Mouse (Mus musculus) intestine, embryonic 16.5 days (tissue): ENCODE measurements around the gene Rcn2. TPM values are rescaled to one million over a fixed set of nuclear protein-coding genes. Genes with fewer than 3 reads are reported as not detected.
"Not testable (repeated sequence)": the region's sequence is repeated elsewhere in the genome, so short reads cannot be mapped to it uniquely, and the experiment has no call there.

ENCODE experiments used
- ATAC-seq: fragments of 200-750 bp; cut with Nextera tagmentation; 2 replicates; pipeline ENCODE4 v1.8.0; 2017; ENCODE audit warnings: moderate TSS enrichment, moderate library complexity
- H3K27ac ChIP-seq: fragments of 300-500 bp; sonication (generic); 2 replicates; pipeline ENCODE4 v1.5.1; 2014; ENCODE audit warnings: mild to moderate bottlenecking, low read length
- H3K27me3 ChIP-seq: fragments of 300-500 bp; sonication (generic); replicated peaks from 2 replicates; pipeline ENCODE4 v1.6.1; 2014; ENCODE audit warnings: low read length, control low read depth, mixed read lengths; ENCODE audit not compliant: control insufficient read depth, insufficient read depth
- H3K36me3 ChIP-seq: fragments of 300-500 bp; sonication (generic); 2 replicates; pipeline ENCODE4 v1.6.1; 2014; ENCODE audit warnings: low read length, control low read depth; ENCODE audit not compliant: control insufficient read depth, insufficient read depth
- H3K4me1 ChIP-seq: fragments of 300-500 bp; sonication (generic); 2 replicates; pipeline ENCODE4 v1.6.1; 2014; ENCODE audit warnings: low read length, control low read depth, mixed read lengths; ENCODE audit not compliant: control insufficient read depth, insufficient read depth
- H3K4me2 ChIP-seq: fragments of 300-500 bp; sonication (generic); 2 replicates; pipeline ENCODE4 v1.6.1; 2014; ENCODE audit warnings: low read depth, low read length, control low read depth
- H3K4me3 ChIP-seq: fragments of 300-500 bp; sonication (generic); 2 replicates; pipeline ENCODE4 v1.5.1; 2014; ENCODE audit warnings: mild to moderate bottlenecking, low read length
- H3K9ac ChIP-seq: fragments of 300-500 bp; sonication (generic); 2 replicates; pipeline ENCODE4 v1.6.1; 2014; ENCODE audit warnings: low read depth, low read length
- H3K9me3 ChIP-seq: fragments of 300-500 bp; sonication (generic); 2 replicates; pipeline ENCODE4 v1.6.1; 2016; ENCODE audit warnings: low read length, control low read depth; ENCODE audit not compliant: control insufficient read depth
- WGBS: fragments of 180-500 bp; shearing (Covaris S2); extraction: QIAGEN DNeasy Blood & Tissue Kit; methylation state at CpG from one replicate; pipeline ENCODE4 v1.1.7; 2014; 5-methylcytosine and 5-hydroxymethylcytosine counted together
- polyA plus RNA-seq: library from polyadenylated mRNA; unstranded; fragments of >200 nt; fragmentation: Nextera tagmentation; extraction: Ambion mirVana; gene quantifications from 2 replicates; pipeline ENCODE4 v1.2.1, GENCODE M21; 2015

Rcn2 gene
- 128 and 136 TPM in 2 replicates for polyA plus RNA-seq

GRCm38 (mm10) chr9:56041372-56042180 is at the start of gene Rcn2:
TSS of gene Rcn2 (plus strand) at chr9:56041845.
- ATAC-seq = peak; percentile 100
- H3K9ac ChIP-seq = peak within 1 kb of the TSS; percentile 83
- H3K4me2 ChIP-seq = peak within 1 kb of the TSS; percentile 53
- peak within 1 kb of the TSS; percentile 79 for H3K4me3 ChIP-seq
- no peaks in the 10 kb centered on the region for H3K9me3 ChIP-seq
- no peaks in the 10 kb centered on the region for H3K27me3 ChIP-seq
- peak within 1 kb of the TSS; percentile 81 for H3K27ac ChIP-seq
- H3K4me1 ChIP-seq = 0 out of 2 replicates have a peak, but pooled peaks cover 2% of the 10 kb centered on the region
- under 1% methylated on average over 49 of the region's 49 CpGs for WGBS
- peaks cover 5% of the 10 kb centered on the region; the same call in 1 of the 2 replicates for H3K36me3 ChIP-seq

DNA sequence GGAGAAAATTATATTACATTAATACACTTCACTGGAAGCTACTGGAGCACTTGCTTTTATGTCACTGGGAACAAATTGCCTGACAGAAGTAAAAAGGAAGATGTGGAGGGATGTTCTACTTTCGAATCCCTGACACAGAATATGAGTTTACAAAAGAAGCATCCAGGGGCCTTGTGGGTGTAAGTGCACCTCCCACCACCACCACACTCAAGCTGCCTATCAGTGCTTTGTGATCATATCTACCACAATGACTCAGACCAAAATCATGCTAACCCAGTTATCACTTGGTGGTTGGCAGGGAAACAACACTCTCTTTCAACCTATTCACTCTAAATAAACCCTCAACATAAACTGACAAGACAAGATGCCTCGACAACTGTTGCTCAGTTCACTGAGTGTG is 37.0 kb upstream of the Rcn2 start:
- H3K27me3 ChIP-seq, H3K9ac ChIP-seq, H3K36me3 ChIP-seq, H3K27ac ChIP-seq, H3K9me3 ChIP-seq, H3K4me2 ChIP-seq, ATAC-seq, H3K4me3 ChIP-seq, H3K4me1 ChIP-seq: not testable (repeated sequence)
- WGBS = no CpG with 5 or more reads among the region's 2 CpGs

DNA sequence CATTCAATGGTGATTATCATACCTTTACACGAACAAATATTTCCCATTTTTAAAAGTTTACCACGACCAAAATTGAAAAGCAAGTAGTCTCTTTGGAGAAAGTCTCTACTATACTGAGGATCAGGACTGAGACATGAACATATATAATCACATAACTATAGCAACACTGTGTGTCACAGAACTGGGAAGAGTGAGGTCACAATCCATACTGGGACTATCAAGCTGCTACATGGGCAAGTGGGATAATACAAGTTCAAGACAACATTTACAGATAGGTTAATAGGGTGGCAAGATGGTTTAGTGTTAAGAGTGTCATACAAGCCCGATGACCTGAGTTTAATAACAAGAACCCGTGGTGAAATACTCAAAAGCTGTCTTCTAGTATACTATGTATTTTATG is 31.2 kb upstream of the Rcn2 start, which contains the start of gene 4930563M21Rik:
TSS of gene 4930563M21Rik (minus strand) at position 101 of the 400 bp plus-strand sequence.
- H3K4me2 ChIP-seq = no peak within 1 kb of the TSS
- H3K4me3 ChIP-seq = no peak within 1 kb of the TSS
- no peak within 1 kb of the TSS for H3K27ac ChIP-seq
- H3K9ac ChIP-seq = no peak within 1 kb of the TSS
- 80% methylated on average over 4 of the region's 4 CpGs for WGBS
- H3K36me3 ChIP-seq = no peaks in the 10 kb centered on the region
- no peaks in the 10 kb centered on the region for H3K27me3 ChIP-seq
- ATAC-seq = no peak
- no peaks in the 10 kb centered on the region for H3K4me1 ChIP-seq
- no peaks in the 10 kb centered on the region for H3K9me3 ChIP-seq

DNA sequence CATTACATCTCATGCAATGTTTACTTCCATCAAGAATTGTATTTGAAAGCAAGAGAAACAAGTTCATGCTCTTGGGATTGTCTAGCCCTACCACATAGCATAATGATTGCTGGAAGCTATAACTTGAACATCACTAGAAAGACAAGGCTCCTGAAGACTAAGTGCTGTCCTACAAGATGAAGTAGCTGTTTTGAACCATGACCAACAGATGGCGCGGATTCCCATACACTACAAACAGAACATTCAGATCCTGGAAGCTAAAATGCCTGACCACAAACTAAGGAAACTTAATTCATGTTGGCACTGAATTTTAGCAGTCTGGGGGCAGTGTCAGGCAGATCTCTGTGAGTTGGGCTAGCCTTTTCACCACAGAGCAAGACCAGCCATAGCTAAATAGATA is 16.9 kb upstream of the Rcn2 start:
- H3K4me1 ChIP-seq = no peaks in the 10 kb centered on the region
- H3K9me3 ChIP-seq = no peaks in the 10 kb centered on the region
- 47% methylated on average over 2 of the region's 2 CpGs for WGBS
- no peak for ATAC-seq
- H3K4me2 ChIP-seq = no peak overlapping the region
- no peak overlapping the region for H3K9ac ChIP-seq
- no peak overlapping the region for H3K27ac ChIP-seq
- no peak overlapping the region for H3K4me3 ChIP-seq
- no peaks in the 10 kb centered on the region for H3K27me3 ChIP-seq
- H3K36me3 ChIP-seq = no peaks in the 10 kb centered on the region

DNA sequence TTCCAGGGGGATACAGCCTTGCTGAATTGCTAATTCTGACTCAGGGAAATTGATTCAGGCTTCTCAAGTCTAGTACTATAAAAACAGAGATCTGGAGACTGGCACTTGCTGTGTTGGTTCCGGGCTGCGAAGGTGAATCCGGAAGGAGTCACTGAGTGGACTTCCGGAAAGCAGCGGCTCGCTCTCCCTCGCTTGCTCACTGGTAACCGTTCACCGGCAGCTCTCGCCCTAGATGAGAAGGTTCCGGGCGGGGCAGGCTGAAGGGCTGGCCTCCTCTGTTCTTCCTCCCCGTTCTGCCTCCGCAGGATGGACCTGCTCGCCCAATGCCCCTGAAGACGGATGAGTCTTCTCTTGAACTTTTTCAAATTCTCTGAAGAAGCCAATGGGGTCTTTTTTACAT is 14.4 kb upstream of the Rcn2 start:
- 80% methylated on average over 16 of the region's 16 CpGs for WGBS
- no peak for ATAC-seq
- Histone ChIP-seq H3K4me2 (no peak overlapping the region), H3K27ac (no peak overlapping the region), H3K36me3 (no peaks in the 10 kb centered on the region), H3K4me3 (no peak overlapping the region), H3K27me3 (no peaks in the 10 kb centered on the region), H3K9ac (no peak overlapping the region), H3K4me1 (no peaks in the 10 kb centered on the region), H3K9me3 (no peaks in the 10 kb centered on the region)

DNA sequence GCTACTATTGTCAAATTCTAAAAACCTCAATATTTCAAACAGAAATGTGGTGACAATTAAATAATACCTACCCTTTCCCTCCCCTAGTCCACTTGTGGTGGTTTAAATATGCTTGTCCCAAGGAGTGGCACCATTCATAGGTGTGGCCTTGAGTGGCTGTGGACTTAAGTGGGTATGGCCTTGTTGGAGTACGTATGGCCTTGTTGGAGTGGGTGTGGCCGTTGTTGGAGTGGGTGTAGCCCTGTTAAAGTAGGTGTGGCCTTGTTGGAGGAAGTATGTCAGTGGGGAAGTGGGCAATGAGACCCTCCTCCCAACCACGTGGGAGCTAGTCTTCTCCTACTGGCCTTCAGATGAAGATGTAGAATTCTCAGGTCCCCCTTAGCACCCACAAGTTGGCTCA is 9.4 kb upstream of the Rcn2 start:
- H3K36me3 ChIP-seq = no peaks in the 10 kb centered on the region
- no peaks in the 10 kb centered on the region for H3K9me3 ChIP-seq
- H3K27ac ChIP-seq = no peak overlapping the region
- no peak overlapping the region for H3K9ac ChIP-seq
- no peak for ATAC-seq
- WGBS = 64% methylated on average over 3 of the region's 3 CpGs
- H3K4me1 ChIP-seq = no peaks in the 10 kb centered on the region
- H3K27me3 ChIP-seq = no peaks in the 10 kb centered on the region
- H3K4me3 ChIP-seq = no peak overlapping the region
- H3K4me2 ChIP-seq = no peak overlapping the region

DNA sequence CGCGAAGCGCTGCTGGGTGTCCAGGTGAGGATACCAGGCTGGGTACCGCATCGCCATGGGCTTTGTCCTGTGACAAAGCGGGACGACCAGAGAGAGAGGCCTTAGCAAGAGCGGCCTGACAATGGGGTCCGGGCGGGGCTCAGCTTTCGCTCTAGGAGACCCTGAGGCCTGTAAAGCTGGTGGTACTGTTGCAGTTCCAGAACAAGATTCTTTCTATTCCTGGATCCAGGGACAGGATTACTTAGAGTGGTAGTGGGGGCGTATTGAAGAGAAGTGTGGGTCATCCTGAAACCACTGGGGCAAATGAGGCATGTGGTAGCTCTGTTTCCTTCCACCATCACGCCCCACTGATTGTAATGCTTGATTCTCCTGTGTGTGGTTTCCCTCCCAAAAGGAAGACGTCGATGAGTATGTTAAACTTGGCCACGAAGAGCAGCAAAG is 556 bp downstream of the Rcn2 start:
- no peaks in the 10 kb centered on the region for H3K9me3 ChIP-seq
- under 1% methylated on average over 16 of the region's 16 CpGs for WGBS

GRCm38 (mm10) chr9:56053796-56054195 is 12.2 kb downstream of the Rcn2 start:
- no peak overlapping the region for H3K9ac ChIP-seq
- no peak overlapping the region for H3K27ac ChIP-seq
- ATAC-seq = no peak
- no peaks in the 10 kb centered on the region for H3K27me3 ChIP-seq
- H3K4me1 ChIP-seq = no peaks in the 10 kb centered on the region
- no peak overlapping the region for H3K4me3 ChIP-seq
- WGBS = 80% methylated on average over 3 of the region's 3 CpGs
- no peaks in the 10 kb centered on the region for H3K9me3 ChIP-seq
- H3K4me2 ChIP-seq = no peak overlapping the region
- H3K36me3 ChIP-seq = peaks cover 6% of the 10 kb centered on the region

More for the DNA sequence above, 556 bp downstream of the Rcn2 start:
- peak overlapping the region; percentile 79 for H3K4me3 ChIP-seq
- no peak; the same call in 1 of the 2 replicates for ATAC-seq
- H3K27ac ChIP-seq = peak overlapping the region; percentile 81
- H3K27me3 ChIP-seq = no peaks in the 10 kb centered on the region
- peak overlapping the region; percentile 83 for H3K9ac ChIP-seq
- H3K36me3 ChIP-seq = peaks cover 5% of the 10 kb centered on the region; the same call in 1 of the 2 replicates
- peak overlapping the region; percentile 53 for H3K4me2 ChIP-seq
- H3K4me1 ChIP-seq = 0 out of 2 replicates have a peak, but pooled peaks cover 2% of the 10 kb centered on the region

GRCm38 (mm10) chr9:56056147-56056546 is 14.5 kb downstream of the Rcn2 start:
- WGBS = 91% methylated on average over 6 of the region's 6 CpGs
- no peaks in the 10 kb centered on the region for H3K27me3 ChIP-seq
- H3K9ac ChIP-seq = no peak overlapping the region
- H3K27ac ChIP-seq = no peak overlapping the region
- H3K9me3 ChIP-seq = no peaks in the 10 kb centered on the region
- H3K4me3 ChIP-seq = no peak overlapping the region
- no peaks in the 10 kb centered on the region for H3K4me1 ChIP-seq
- H3K36me3 ChIP-seq = peaks cover 6% of the 10 kb centered on the region
- ATAC-seq = no peak
- H3K4me2 ChIP-seq = no peak overlapping the region
